Mouse (Mus musculus) neural tube, embryonic 11.5 days (tissue): ENCODE measurements around the gene Il1rl2. TPM values are rescaled to one million over a fixed set of nuclear protein-coding genes. Genes with fewer than 3 reads are reported as not detected.

Experiments
- ATAC-seq: fragments of 200-750 bp; cut with Nextera tagmentation; 2 replicates; pipeline ENCODE4 v1.8.0; 2017; ENCODE audit warnings: moderate number of reproducible peaks, mild to moderate bottlenecking, moderate TSS enrichment, moderate library complexity; ENCODE audit not compliant: insufficient read depth, low FRiP score, low TSS enrichment
- DNase-seq: peaks from one replicate; pipeline ENCODE4 v3.0.0-alpha.2; 2015; ENCODE audit warnings: low spot score
- H3K27ac ChIP-seq: fragments of 300-500 bp; sonication (generic); 2 replicates; pipeline ENCODE4 v1.5.1; 2014; ENCODE audit warnings: low read depth, mild to moderate bottlenecking, low read length
- H3K27me3 ChIP-seq: fragments of 300-500 bp; sonication (generic); 2 replicates; pipeline ENCODE4 v1.6.1; 2014; ENCODE audit warnings: mild to moderate bottlenecking, low read length, mixed read lengths; ENCODE audit not compliant: control insufficient read depth, insufficient read depth
- H3K36me3 ChIP-seq: fragments of 300-500 bp; sonication (generic); 2 replicates; pipeline ENCODE4 v1.6.1; 2014; ENCODE audit warnings: mild to moderate bottlenecking, low read length, moderate library complexity, mixed read lengths; ENCODE audit not compliant: control insufficient read depth, insufficient read depth
- H3K4me1 ChIP-seq: fragments of 300-500 bp; sonication (generic); 2 replicates; pipeline ENCODE4 v1.6.1; 2014; ENCODE audit warnings: low read length, mixed read lengths; ENCODE audit not compliant: control insufficient read depth, insufficient read depth
- H3K4me2 ChIP-seq: fragments of 300-500 bp; sonication (generic); 2 replicates; pipeline ENCODE4 v1.6.1; 2014; ENCODE audit warnings: low read depth, mild to moderate bottlenecking, moderate library complexity
- H3K4me3 ChIP-seq: fragments of 300-500 bp; sonication (generic); 2 replicates; pipeline ENCODE4 v1.5.1; 2014; ENCODE audit warnings: low read depth, low read length
- H3K9ac ChIP-seq: fragments of 300-500 bp; sonication (generic); 2 replicates; pipeline ENCODE4 v1.6.1; 2014; ENCODE audit warnings: mild to moderate bottlenecking, low read length
- H3K9me3 ChIP-seq: fragments of 300-500 bp; sonication (generic); 2 replicates; pipeline ENCODE4 v1.6.1; 2016; ENCODE audit warnings: low read length; ENCODE audit not compliant: control insufficient read depth
- WGBS: fragments of 180-500 bp; shearing (Covaris S2); extraction: QIAGEN DNeasy Blood & Tissue Kit; methylation state at CpG from one replicate; pipeline ENCODE4 v1.1.7; 2014; 5-methylcytosine and 5-hydroxymethylcytosine counted together
- polyA plus RNA-seq: library from polyadenylated mRNA; unstranded; fragments of >200 nt; fragmentation: Nextera tagmentation; extraction: Ambion mirVana; gene quantifications from 2 replicates; pipeline ENCODE4 v1.2.1, GENCODE M21; 2014

The Il1rl2 gene
- polyA plus RNA-seq, 1 experiment from 2014 or later = 1.4 TPM

DNA sequence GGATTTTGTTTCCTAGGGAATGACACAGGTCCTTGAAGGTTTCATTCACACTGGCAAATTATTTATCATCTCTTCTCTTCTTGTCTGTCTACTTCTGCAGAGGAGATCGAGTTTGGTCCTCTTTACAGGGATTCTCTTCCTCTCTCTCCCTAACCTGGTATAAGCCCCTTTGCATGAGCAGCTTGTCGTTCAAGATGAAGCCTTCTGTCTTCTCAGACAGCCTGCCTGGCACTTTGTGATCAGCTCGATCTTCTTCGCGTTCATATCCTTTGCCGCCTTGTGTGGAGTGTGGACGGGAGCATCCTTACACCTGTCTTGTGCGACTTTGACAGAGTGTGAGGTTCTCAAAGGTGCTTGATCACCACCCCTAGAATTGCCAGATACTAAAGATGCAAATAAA lies 5.8 kb downstream of the Il1rl2 start:
- Histone ChIP-seq H3K9ac (no peak overlapping the region), H3K4me2 (no peak overlapping the region), H3K4me1 (peaks cover 7% of the 10 kb centered on the region; the same call in 1 of the 2 replicates), H3K27ac (no peak overlapping the region), H3K27me3 (peaks cover 17% of the 10 kb centered on the region), H3K36me3 (no peaks in the 10 kb centered on the region), H3K4me3 (no peak overlapping the region), H3K9me3 (no peaks in the 10 kb centered on the region)
- DNase-seq (no peak), ATAC-seq (no peak)
- 88% methylated on average over 8 of the region's 8 CpGs for WGBS

DNA sequence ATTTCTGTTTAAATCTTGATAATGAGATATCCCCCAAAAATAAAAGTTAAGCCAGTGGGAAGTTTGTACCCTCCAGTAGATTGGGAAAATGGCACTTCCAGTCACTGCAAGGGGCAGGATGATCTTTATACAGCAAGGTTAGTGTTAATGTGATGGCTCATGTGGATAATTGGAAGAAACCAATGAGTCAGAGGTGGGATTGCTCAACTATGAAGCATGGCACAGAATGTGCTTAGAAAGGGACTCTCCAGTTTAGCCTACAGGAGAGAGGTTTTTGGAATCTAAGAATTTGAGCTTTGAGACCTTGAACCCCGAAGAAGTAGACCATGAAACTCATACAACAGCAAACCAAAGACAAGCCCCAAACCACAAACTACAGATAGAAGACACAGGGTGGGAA lies 14.9 kb downstream of the Il1rl2 start:
- Histone ChIP-seq H3K36me3 (no peaks in the 10 kb centered on the region), H3K9ac (no peak overlapping the region), H3K4me3 (no peak overlapping the region), H3K4me2 (no peak overlapping the region), H3K4me1 (no peaks in the 10 kb centered on the region), H3K27me3 (no peaks in the 10 kb centered on the region), H3K9me3 (no peaks in the 10 kb centered on the region), H3K27ac (no peak overlapping the region)
- WGBS = 90% methylated on average over 1 of the region's 1 CpGs
- ATAC-seq (no peak), DNase-seq (no peak)

DNA sequence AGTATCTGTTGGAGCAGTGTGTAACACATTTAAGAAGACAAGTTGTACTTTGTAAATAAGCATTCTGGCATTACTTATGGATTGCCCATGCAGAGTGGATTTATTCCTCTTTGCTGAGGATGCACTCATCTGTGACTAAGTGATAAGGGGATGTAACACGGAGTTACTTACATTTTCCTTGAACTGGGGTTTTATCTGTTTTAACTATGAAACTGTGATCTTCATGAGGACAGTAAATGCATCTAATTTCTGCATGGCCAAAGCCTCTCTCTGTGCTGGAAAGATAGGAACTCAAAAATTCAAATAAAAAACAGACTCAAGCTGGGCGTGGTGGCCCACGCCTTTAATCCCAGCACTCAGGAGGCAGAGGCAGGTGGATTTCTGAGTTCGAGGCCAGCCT lies 15.7 kb downstream of the Il1rl2 start:
- Histone ChIP-seq H3K27me3 (no peaks in the 10 kb centered on the region), H3K36me3 (no peaks in the 10 kb centered on the region), H3K4me3 (no peak overlapping the region), H3K9ac (no peak overlapping the region), H3K9me3 (no peaks in the 10 kb centered on the region), H3K4me2 (no peak overlapping the region), H3K27ac (no peak overlapping the region), H3K4me1 (no peaks in the 10 kb centered on the region)
- ATAC-seq (no peak), DNase-seq (no peak)
- 79% methylated on average over 4 of the region's 4 CpGs for WGBS

DNA sequence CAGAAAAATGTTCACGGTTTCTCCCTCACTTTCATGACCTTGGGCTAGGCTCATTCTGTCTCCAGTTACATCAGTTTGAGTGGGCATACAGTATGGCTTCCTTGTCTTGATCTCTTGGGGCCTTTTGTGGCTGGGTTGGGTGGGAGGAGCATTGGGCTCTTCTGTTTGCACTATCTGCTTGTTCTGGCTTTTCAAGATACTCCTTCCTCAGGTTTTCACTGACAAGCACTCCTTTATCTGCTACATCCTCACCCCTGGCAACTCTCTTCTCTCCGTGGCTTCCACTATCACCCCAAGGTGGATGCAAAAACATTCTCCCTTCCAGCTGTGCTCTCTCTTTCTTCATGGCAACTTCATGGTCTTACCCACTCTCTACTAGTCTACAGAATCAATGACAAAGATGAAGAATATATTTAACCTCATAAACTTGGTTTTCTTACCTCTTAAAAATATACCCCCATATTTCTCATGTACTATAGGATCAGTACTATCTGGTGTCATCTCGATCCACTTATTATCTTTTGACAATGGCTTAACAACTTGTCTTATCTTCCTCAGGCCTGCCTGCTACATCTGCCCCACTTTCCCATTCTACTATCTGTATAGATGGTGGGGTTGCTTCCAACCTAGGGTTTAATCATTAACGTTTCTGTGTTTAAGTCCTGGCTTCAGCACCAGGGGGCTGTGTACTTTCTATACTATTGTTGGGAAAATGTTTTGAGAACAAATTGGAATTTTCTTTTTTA lies 27.9 kb downstream of the Il1rl2 start:
- no peaks in the 10 kb centered on the region for H3K27me3 ChIP-seq
- H3K4me1 ChIP-seq = no peaks in the 10 kb centered on the region
- 82% methylated on average over 4 of the region's 4 CpGs for WGBS
- H3K4me3 ChIP-seq = no peak overlapping the region
- H3K4me2 ChIP-seq = no peak overlapping the region
- no peak for ATAC-seq
- H3K36me3 ChIP-seq = no peaks in the 10 kb centered on the region
- DNase-seq = no peak
- H3K9me3 ChIP-seq = no peaks in the 10 kb centered on the region
- H3K27ac ChIP-seq = no peak overlapping the region
- H3K9ac ChIP-seq = no peak overlapping the region

DNA sequence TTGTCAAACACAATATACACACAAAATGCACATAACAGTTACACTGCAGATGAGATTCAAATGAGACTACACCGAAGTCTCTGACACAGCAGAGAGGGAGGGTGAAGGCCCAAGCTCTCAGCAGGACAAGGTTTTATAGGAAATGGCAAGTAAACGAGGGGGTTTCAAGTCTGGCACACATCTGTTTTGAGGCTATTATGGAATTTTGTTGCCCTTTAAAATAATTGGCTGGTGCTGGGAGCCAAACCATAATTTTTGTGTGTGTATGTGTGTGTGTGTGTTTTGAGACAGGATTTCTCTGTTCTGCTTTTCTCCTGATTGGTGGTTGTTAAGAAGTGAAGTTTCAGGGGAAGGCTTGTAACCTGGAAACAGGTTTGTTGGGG lies 28.5 kb downstream of the Il1rl2 start:
- no peaks in the 10 kb centered on the region for H3K9me3 ChIP-seq
- H3K4me2 ChIP-seq = no peak overlapping the region
- DNase-seq (no peak), ATAC-seq (no peak)
- H3K4me3 ChIP-seq = no peak overlapping the region
- no peaks in the 10 kb centered on the region for H3K4me1 ChIP-seq
- no peaks in the 10 kb centered on the region for H3K27me3 ChIP-seq
- H3K27ac ChIP-seq = no peak overlapping the region
- 56% methylated on average over 2 of the region's 2 CpGs for WGBS
- no peaks in the 10 kb centered on the region for H3K36me3 ChIP-seq
- no peak overlapping the region for H3K9ac ChIP-seq

- no peaks in the 10 kb centered on the region for H3K9me3 ChIP-seq
- no peak overlapping the region for H3K4me3 ChIP-seq
- no peak overlapping the region for H3K9ac ChIP-seq
- DNase-seq (no peak), ATAC-seq (no peak)
- no peaks in the 10 kb centered on the region for H3K4me1 ChIP-seq
- H3K27ac ChIP-seq = no peak overlapping the region
- 91% methylated on average over 3 of the region's 3 CpGs for WGBS
- no peaks in the 10 kb centered on the region for H3K36me3 ChIP-seq
- no peaks in the 10 kb centered on the region for H3K27me3 ChIP-seq
- no peak overlapping the region for H3K4me2 ChIP-seq
Measured at GRCm38 (mm10) chr1:40354665-40355064, 30.3 kb downstream of the Il1rl2 start.

DNA sequence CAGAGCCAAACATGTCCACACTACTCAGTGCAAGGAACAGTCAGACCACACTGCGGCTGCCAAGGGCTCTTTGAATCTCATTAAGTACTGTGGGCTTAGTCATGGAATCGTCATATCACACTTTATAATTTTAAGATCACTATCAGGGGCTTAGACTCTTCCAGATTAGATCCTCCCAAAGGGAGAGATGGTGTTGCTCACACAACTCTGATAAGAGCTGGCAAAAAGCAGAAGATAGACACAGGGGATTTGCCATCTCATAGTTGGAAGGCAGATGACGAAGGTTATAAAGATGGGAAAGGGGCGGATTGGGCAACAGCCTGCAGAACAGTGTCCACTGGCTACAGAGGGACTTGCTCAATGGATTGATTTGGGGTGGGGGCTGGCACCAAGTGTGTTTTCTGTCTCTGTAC lies 31.0 kb downstream of the Il1rl2 start:
- H3K36me3 ChIP-seq = no peaks in the 10 kb centered on the region
- no peak overlapping the region for H3K4me2 ChIP-seq
- H3K4me1 ChIP-seq = no peaks in the 10 kb centered on the region
- no peak overlapping the region for H3K4me3 ChIP-seq
- H3K27ac ChIP-seq = no peak overlapping the region
- no peaks in the 10 kb centered on the region for H3K9me3 ChIP-seq
- no peak overlapping the region for H3K9ac ChIP-seq
- H3K27me3 ChIP-seq = no peaks in the 10 kb centered on the region
- ATAC-seq (no peak), DNase-seq (no peak)
- WGBS = 87% methylated on average over 4 of the region's 4 CpGs

DNA sequence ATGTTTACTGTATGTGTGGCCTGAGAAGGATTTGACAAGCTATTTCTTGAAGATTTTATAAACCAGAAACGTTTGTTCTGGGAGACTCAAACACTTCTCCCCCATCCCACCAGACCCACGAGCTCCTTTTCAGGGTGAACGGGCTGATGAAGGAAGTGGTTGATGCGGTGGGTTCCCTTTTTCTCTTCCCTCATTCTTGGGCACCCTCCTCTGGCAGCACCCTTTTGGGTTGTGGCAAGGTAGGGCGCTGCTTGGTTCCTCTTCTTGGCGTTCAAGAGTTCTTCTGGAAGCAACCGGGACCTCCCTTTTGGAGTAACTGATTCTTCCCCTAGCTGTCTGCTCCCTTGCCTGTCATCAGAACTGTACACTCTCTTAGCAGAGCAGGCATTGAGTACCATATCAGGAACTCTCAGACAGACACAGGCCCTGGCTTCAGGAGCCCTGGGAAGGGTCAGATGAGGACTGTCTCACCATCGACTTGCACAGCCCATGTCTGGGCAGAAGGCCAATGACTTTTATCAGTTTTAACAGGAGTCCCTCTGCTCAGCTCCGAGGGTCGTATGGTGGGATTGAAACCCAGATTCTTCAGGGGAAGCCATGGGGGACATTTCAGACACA lies 31.6 kb downstream of the Il1rl2 start:
- Histone ChIP-seq H3K4me1 (no peaks in the 10 kb centered on the region), H3K27me3 (no peaks in the 10 kb centered on the region), H3K9ac (no peak overlapping the region), H3K9me3 (no peaks in the 10 kb centered on the region), H3K36me3 (no peaks in the 10 kb centered on the region), H3K27ac (no peak overlapping the region), H3K4me3 (no peak overlapping the region), H3K4me2 (no peak overlapping the region)
- WGBS = 87% methylated on average over 10 of the region's 10 CpGs
- DNase-seq (no peak), ATAC-seq (no peak)

DNA sequence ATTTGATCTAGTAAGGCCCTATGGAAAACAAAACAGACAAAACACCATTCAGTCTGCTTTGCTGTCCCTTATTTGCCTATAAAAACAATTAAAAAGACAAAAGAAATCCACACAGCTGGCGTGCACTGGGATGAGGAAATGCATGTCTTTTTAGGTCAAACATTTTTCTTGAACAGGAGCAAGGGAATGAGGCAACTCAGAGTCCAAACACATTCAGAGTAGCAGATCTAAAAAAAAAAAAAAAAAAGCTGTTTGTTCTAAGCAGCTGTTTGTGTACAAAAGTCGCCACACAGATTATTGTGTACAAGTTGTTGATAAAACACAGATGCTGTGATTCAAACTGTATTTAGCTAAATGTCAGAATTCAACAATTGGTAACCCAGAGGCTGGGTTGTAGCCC lies 33.5 kb downstream of the Il1rl2 start:
- Histone ChIP-seq H3K4me2 (no peak overlapping the region), H3K36me3 (no peaks in the 10 kb centered on the region), H3K9ac (no peak overlapping the region), H3K9me3 (no peaks in the 10 kb centered on the region), H3K4me1 (no peaks in the 10 kb centered on the region), H3K4me3 (no peak overlapping the region), H3K27me3 (no peaks in the 10 kb centered on the region), H3K27ac (no peak overlapping the region)
- ATAC-seq (no peak), DNase-seq (no peak)
- 56% methylated on average over 2 of the region's 2 CpGs for WGBS
